Mouse (Mus musculus) heart, adult 2 months (tissue): ENCODE results near the gene Dact3. TPM values are rescaled to one million over a fixed set of nuclear protein-coding genes. Genes with fewer than 3 reads are reported as not detected.

Source experiments
- DNase-seq, 2 experiments: peaks; one replicate each; pipeline ENCODE4 v3.0.0; 2021
- H3K27ac ChIP-seq: fragments of 200-600 bp; 2 replicates; pipeline ENCODE4 v1.8.1; 2022
- H3K27me3 ChIP-seq: fragments of 200-500 bp; 2 replicates; pipeline ENCODE4 v1.6.1; 2012; ENCODE audit warnings: mild to moderate bottlenecking, low read length, inconsistent platforms, mixed read lengths; ENCODE audit not compliant: control insufficient read depth, insufficient read depth
- H3K36me3 ChIP-seq: fragments of 200-500 bp; 2 replicates; pipeline ENCODE4 v1.6.1; 2012; ENCODE audit warnings: low read length, inconsistent platforms; ENCODE audit not compliant: control insufficient read depth, insufficient read depth
- H3K4me1 ChIP-seq: fragments of 200-500 bp; 2 replicates; pipeline ENCODE4 v1.6.1; 2011; ENCODE audit warnings: low read length; ENCODE audit not compliant: control insufficient read depth, insufficient read depth
- H3K4me3 ChIP-seq: fragments of 200-600 bp; 2 replicates; pipeline ENCODE4 v1.8.1; 2022
- H3K79me2 ChIP-seq: fragments of 200-500 bp; replicated peaks from 2 replicates; pipeline ENCODE4 v1.6.1; 2012; ENCODE audit warnings: mild to moderate bottlenecking, inconsistent platforms, low read length, moderate library complexity, mixed read lengths; ENCODE audit not compliant: control insufficient read depth, insufficient read depth
- H3K9ac ChIP-seq: fragments of 200-500 bp; 2 replicates; pipeline ENCODE4 v1.6.1; 2012; ENCODE audit warnings: low read depth, mild to moderate bottlenecking, control low read depth, inconsistent platforms, low read length, mixed read lengths
- CTCF ChIP-seq: fragments of 200-600 bp; IDR thresholded peaks from 2 replicates; pipeline ENCODE4 v1.8.1; 2022; ENCODE audit warnings: antibody characterized with exemption, mild to moderate bottlenecking, moderate library complexity
- EP300 ChIP-seq: fragments of 200-500 bp; IDR thresholded peaks from 2 replicates; pipeline ENCODE4 v1.6.1; 2011; ENCODE audit warnings: low read depth, low read length, control low read depth; ENCODE audit not compliant: insufficient read depth
- POLR2A ChIP-seq: fragments of 200-500 bp; IDR thresholded peaks from 2 replicates; pipeline ENCODE4 v1.6.1; 2011; ENCODE audit warnings: mild to moderate bottlenecking, low read depth, low read length, control low read depth; ENCODE audit not compliant: insufficient read depth
- WGBS: fragments of 180-500 bp; shearing (Covaris S2); methylation state at CpG from one replicate; pipeline ENCODE4 v1.1.7; 2018; 5-methylcytosine and 5-hydroxymethylcytosine counted together
- intact Hi-C: fragments of 180-260 bp; cut with DNase I; formaldehyde crosslinking; loops from one replicate; pipeline ENCODE4 v1.15.1; 2025
- polyA plus RNA-seq: library from polyadenylated mRNA; depleted of rRNA; stranded (reverse); fragments of >200 nt; gene quantifications from 2 replicates; pipeline ENCODE4 v1.2.3, GENCODE M21; 2012
- total RNA-seq, 2 experiments: library from RNA; stranded (reverse); gene quantifications; 2 replicates each; pipeline ENCODE4 v1.2.3; 2021

Dact3 gene
- total and polyA plus RNA-seq, 3 experiments, result 8.6 to 19.6 (median 12.1) TPM

- H3K4me1 ChIP-seq, result no peaks in the 10 kb centered on the region
- no peaks in the 10 kb centered on the region; the same call in 1 of the 2 replicates for H3K36me3 ChIP-seq
- 30% methylated on average over 5 of the region's 5 CpGs for WGBS
- H3K4me3 ChIP-seq, result no peak overlapping the region
- H3K9ac ChIP-seq, result no peak overlapping the region
- DNase-seq, result peak in 1 of 2 experiments; percentile 61
- no peak overlapping the region for H3K27ac ChIP-seq
- intact Hi-C loops, result loop anchor here (2.0 kb wide), 1 partner anchor 33 kb away; no protein-coding TSS in a partner anchor
- no peak for TF ChIP-seq POLR2A
- no peak for TF ChIP-seq EP300
- TF ChIP-seq CTCF, result peak; percentile 90
- H3K79me2 ChIP-seq, result no peaks in the 10 kb centered on the region
- no peaks in the 10 kb centered on the region for H3K27me3 ChIP-seq
Observed at GRCm38 (mm10) chr7:16859902-16860651, 15.0 kb upstream of the Dact3 start.

- Histone ChIP-seq H3K79me2 (no peaks in the 10 kb centered on the region), H3K36me3 (no peaks in the 10 kb centered on the region), H3K9ac (no peak overlapping the region), H3K27me3 (no peaks in the 10 kb centered on the region), H3K27ac (no peak overlapping the region), H3K4me1 (no peaks in the 10 kb centered on the region), H3K4me3 (no peak overlapping the region)
- intact Hi-C loops, result no loop called here
- 84% methylated on average over 3 of the region's 3 CpGs for WGBS
- DNase-seq, result no peak
- no peak for TF ChIP-seq CTCF
Observed at GRCm38 (mm10) chr7:16867488-16867887, 7.6 kb upstream of the Dact3 start.

- H3K79me2 ChIP-seq, result no peaks in the 10 kb centered on the region
- TF ChIP-seq EP300 (no peak), CTCF (no peak), POLR2A (no peak)
- no peak overlapping the region for H3K27ac ChIP-seq
- intact Hi-C loops, result no loop called here
- no peaks in the 10 kb centered on the region for H3K36me3 ChIP-seq
- no peak for DNase-seq
- no peak overlapping the region for H3K4me3 ChIP-seq
- H3K27me3 ChIP-seq, result no peaks in the 10 kb centered on the region
- 72% methylated on average over 16 of the region's 16 CpGs for WGBS
- H3K4me1 ChIP-seq, result peaks cover 1% of the 10 kb centered on the region; the same call in 1 of the 2 replicates
- no peak overlapping the region for H3K9ac ChIP-seq
Observed at GRCm38 (mm10) chr7:16869497-16869896, 5.6 kb upstream of the Dact3 start.

GRCm38 (mm10) chr7:16871600-16871999 lies 3.5 kb upstream of the Dact3 start:
- DNase-seq, result no peak
- no peak overlapping the region for H3K9ac ChIP-seq
- 83% methylated on average over 10 of the region's 10 CpGs for WGBS
- H3K27me3 ChIP-seq, result no peaks in the 10 kb centered on the region
- no peak for TF ChIP-seq EP300
- TF ChIP-seq CTCF, result no peak
- TF ChIP-seq POLR2A, result no peak
- no peaks in the 10 kb centered on the region for H3K79me2 ChIP-seq
- no peak overlapping the region for H3K4me3 ChIP-seq
- intact Hi-C loops, result no loop called here
- no peaks in the 10 kb centered on the region for H3K36me3 ChIP-seq
- H3K27ac ChIP-seq, result no peak overlapping the region
- H3K4me1 ChIP-seq, result peaks cover 1% of the 10 kb centered on the region; the same call in 1 of the 2 replicates

- no peak for DNase-seq
- Histone ChIP-seq H3K27me3 (no peaks in the 10 kb centered on the region), H3K36me3 (no peaks in the 10 kb centered on the region), H3K4me1 (peaks cover 1% of the 10 kb centered on the region; the same call in 1 of the 2 replicates), H3K9ac (no peak overlapping the region), H3K79me2 (no peaks in the 10 kb centered on the region), H3K27ac (no peak overlapping the region), H3K4me3 (no peak overlapping the region)
- TF ChIP-seq POLR2A (no peak), EP300 (no peak), CTCF (no peak)
- 89% methylated on average over 9 of the region's 9 CpGs for WGBS
- intact Hi-C loops, result no loop called here
Observed at GRCm38 (mm10) chr7:16872478-16872877, 2.6 kb upstream of the Dact3 start.

- 0 out of 2 replicates have a peak, but pooled peaks have one; percentile 13 for TF ChIP-seq CTCF
- TF ChIP-seq POLR2A, result no peak
- TF ChIP-seq EP300, result no peak
- peaks cover 1% of the 10 kb centered on the region; the same call in 1 of the 2 replicates for H3K4me1 ChIP-seq
- H3K4me3 ChIP-seq, result no peak overlapping the region
- no peak for DNase-seq
- no peak overlapping the region for H3K27ac ChIP-seq
- no peaks in the 10 kb centered on the region for H3K27me3 ChIP-seq
- 88% methylated on average over 4 of the region's 4 CpGs for WGBS
- intact Hi-C loops, result no loop called here
- H3K9ac ChIP-seq, result no peak overlapping the region
- no peaks in the 10 kb centered on the region for H3K79me2 ChIP-seq
- H3K36me3 ChIP-seq, result no peaks in the 10 kb centered on the region
Observed at GRCm38 (mm10) chr7:16873392-16873791, 1.7 kb upstream of the Dact3 start.
